Mouse (Mus musculus) hindbrain, embryonic 11.5 days (tissue): ENCODE measurements at regions not wholly inside any gene's neighbourhood (a gene's known extent, or its start where the extent isn't known, plus 50 kb on each side); places are given as distances from the start of the nearest gene placed in this dataset.
A peak's percentile ranks its signal among the peaks of the same experiment; 100 is the strongest.

ENCODE experiments used
- ATAC-seq: fragments of 200-750 bp; cut with Nextera tagmentation; 2 replicates; pipeline ENCODE4 v1.8.0; 2017; ENCODE audit warnings: mild to moderate bottlenecking, moderate TSS enrichment, moderate library complexity; ENCODE audit not compliant: low FRiP score
- DNase-seq: peaks from one replicate; pipeline ENCODE4 v3.0.0-alpha.2; 2015; ENCODE audit warnings: low spot score
- H3K27ac ChIP-seq: fragments of 300-500 bp; sonication (generic); 2 replicates; pipeline ENCODE4 v1.5.1; 2014; ENCODE audit warnings: mild to moderate bottlenecking, low read depth, low read length
- H3K27me3 ChIP-seq: fragments of 300-500 bp; sonication (generic); 2 replicates; pipeline ENCODE4 v1.6.1; 2014; ENCODE audit warnings: mild to moderate bottlenecking, low read length, moderate library complexity, mixed read lengths; ENCODE audit not compliant: control insufficient read depth, insufficient read depth
- H3K36me3 ChIP-seq: fragments of 300-500 bp; sonication (generic); 2 replicates; pipeline ENCODE4 v1.6.1; 2014; ENCODE audit warnings: mild to moderate bottlenecking, low read length, moderate library complexity, mixed read lengths; ENCODE audit not compliant: control insufficient read depth, insufficient read depth
- H3K4me1 ChIP-seq: fragments of 300-500 bp; sonication (generic); replicated peaks from 2 replicates; pipeline ENCODE4 v1.6.1; 2014; ENCODE audit warnings: low read length, mixed read lengths; ENCODE audit not compliant: control insufficient read depth, insufficient read depth
- H3K4me2 ChIP-seq: fragments of 300-500 bp; sonication (generic); replicated peaks from 2 replicates; pipeline ENCODE4 v1.6.1; 2014; ENCODE audit warnings: mild to moderate bottlenecking, low read depth, low read length
- H3K4me3 ChIP-seq: fragments of 300-500 bp; sonication (generic); 2 replicates; pipeline ENCODE4 v1.5.1; 2014; ENCODE audit warnings: low read depth, low read length
- H3K9ac ChIP-seq: fragments of 300-500 bp; sonication (generic); 2 replicates; pipeline ENCODE4 v1.6.1; 2014; ENCODE audit warnings: low read depth, low read length
- H3K9me3 ChIP-seq: fragments of 300-500 bp; sonication (generic); 2 replicates; pipeline ENCODE4 v1.6.1; 2016; ENCODE audit warnings: low read length; ENCODE audit not compliant: control insufficient read depth
- WGBS: fragments of 180-500 bp; shearing (Covaris S2); extraction: QIAGEN DNeasy Blood & Tissue Kit; methylation state at CpG from one replicate; pipeline ENCODE4 v1.1.7; 2014; 5-methylcytosine and 5-hydroxymethylcytosine counted together

DNA sequence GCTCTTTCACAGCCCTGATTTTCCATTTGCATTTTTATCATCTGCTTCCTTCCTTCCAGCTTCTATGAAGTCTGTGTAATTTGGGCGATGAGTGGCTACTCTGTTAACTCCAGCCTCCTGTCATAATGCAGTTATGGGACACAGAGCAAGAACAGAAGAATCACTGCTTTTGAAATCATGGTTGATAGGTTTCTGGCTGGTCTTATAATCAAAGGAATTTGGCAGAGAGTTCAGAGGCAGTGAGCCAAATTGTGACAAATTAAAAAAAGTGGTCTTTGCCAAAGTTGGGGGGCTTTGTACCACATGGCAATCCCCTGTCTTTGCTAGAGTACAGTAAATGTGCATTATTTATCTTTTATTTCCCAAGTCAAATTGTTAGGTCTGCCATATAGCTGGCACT lies 1292.6 kb downstream of the Rapgef2 start:
- ATAC-seq: no peak
- no peaks in the 10 kb centered on the region for H3K27me3 ChIP-seq
- no peak overlapping the region for H3K4me2 ChIP-seq
- no peaks in the 10 kb centered on the region for H3K9me3 ChIP-seq
- no peaks in the 10 kb centered on the region for H3K36me3 ChIP-seq
- H3K4me3 ChIP-seq: no peak overlapping the region
- WGBS: 88% methylated on average over 1 of the region's 1 CpGs
- no peak for DNase-seq
- no peaks in the 10 kb centered on the region for H3K4me1 ChIP-seq
- H3K27ac ChIP-seq: no peak overlapping the region
- H3K9ac ChIP-seq: no peak overlapping the region

DNA sequence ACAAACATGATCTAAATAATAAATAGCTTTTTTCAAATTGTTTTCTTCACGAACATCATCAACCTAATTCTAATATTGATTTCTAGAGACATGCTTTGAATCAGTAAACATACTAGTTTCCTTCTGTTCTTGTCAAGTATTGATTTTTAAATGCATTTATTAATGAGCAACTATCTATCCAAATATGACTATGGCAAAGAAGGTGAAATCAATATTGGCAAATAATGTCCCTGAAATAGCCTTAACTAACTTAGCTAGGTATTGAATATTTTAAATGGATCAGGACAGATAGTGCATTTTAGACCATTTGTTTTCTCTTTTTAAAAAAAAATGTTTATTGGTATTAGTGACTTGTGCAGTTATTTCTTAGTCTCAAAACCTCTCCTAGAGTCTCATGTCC lies 1341.5 kb downstream of the Rapgef2 start:
- no peak for DNase-seq
- Histone ChIP-seq H3K9me3 (no peaks in the 10 kb centered on the region), H3K4me2 (no peak overlapping the region), H3K4me3 (no peak overlapping the region), H3K9ac (no peak overlapping the region), H3K36me3 (no peaks in the 10 kb centered on the region), H3K4me1 (no peaks in the 10 kb centered on the region), H3K27ac (no peak overlapping the region), H3K27me3 (no peaks in the 10 kb centered on the region)
- no peak for ATAC-seq
- 82% methylated on average over 1 of the region's 1 CpGs for WGBS

DNA sequence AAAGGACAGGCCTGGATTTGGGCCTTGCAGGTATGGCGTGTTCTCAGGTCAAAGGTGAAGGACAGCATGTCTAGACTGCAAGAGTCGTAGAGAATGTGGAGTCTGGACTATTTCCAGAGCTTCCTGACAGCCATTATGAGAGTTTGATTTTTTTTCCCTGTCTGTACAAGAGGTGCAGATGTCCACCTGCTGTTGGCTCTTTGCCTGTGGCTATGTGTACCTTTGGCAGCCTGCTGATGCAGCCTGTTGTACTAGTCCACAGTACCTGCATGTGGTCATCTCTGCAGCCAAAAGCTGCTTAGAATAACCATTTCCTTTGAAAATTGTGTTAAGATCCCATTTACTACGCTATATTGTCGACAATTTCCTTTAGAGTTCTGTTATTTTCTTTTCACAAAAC lies 1389.1 kb downstream of the Rapgef2 start:
- H3K4me3 ChIP-seq: no peak overlapping the region
- H3K36me3 ChIP-seq: no peaks in the 10 kb centered on the region
- WGBS: 83% methylated on average over 4 of the region's 4 CpGs
- no peak overlapping the region for H3K9ac ChIP-seq
- ATAC-seq (no peak), DNase-seq (no peak)
- no peak overlapping the region for H3K4me2 ChIP-seq
- no peaks in the 10 kb centered on the region for H3K27me3 ChIP-seq
- no peaks in the 10 kb centered on the region for H3K4me1 ChIP-seq
- no peaks in the 10 kb centered on the region for H3K9me3 ChIP-seq
- no peak overlapping the region for H3K27ac ChIP-seq

DNA sequence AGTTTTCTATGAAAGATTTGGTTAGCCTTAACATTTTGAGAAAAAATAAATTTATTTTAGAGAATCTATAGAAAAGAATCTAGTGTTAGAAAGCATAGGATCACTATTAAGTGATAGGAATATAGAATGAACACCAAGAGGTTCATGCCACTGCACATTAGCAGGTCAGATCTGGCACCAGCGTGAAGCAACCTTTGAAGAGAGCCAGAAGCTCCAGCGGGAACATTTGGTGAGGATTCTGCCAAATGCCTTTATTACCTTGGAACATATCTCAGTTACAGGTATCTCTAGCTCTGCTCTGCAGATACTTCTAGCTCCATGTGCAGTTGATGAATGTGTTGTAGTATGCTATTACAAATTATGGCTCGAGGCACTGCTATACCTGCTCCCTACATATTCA lies 1398.7 kb downstream of the Rapgef2 start:
- 90% methylated on average over 3 of the region's 3 CpGs for WGBS
- Histone ChIP-seq H3K4me3 (no peak overlapping the region), H3K27ac (no peak overlapping the region), H3K4me1 (no peaks in the 10 kb centered on the region), H3K9me3 (no peaks in the 10 kb centered on the region), H3K27me3 (no peaks in the 10 kb centered on the region), H3K4me2 (no peak overlapping the region), H3K36me3 (no peaks in the 10 kb centered on the region), H3K9ac (no peak overlapping the region)
- DNase-seq (no peak), ATAC-seq (no peak)

DNA sequence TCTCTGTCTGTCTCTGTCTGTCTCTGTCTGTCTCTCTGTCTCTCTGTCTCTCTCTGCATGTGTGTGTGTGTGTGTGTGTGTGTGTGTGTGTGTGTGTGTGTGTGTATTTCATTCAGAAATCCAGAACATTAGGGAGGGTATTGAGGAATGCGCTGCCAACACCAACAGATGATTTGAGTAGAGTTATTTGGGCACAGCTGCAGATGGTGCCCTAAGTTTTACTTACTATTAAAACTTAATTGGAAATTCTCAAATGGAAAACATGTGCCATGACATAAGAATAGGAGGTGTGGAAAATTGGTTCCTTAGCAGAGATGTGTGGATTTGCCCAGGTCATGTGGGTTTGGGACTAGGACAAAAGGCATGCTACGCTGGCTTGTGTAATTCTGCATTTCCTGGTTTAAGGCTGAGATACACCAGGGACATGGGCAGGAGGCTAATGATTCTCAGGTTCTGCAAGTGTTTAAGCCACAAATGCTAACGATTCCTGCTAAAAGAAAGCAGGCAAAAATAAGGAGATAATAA lies 1437.5 kb downstream of the Rapgef2 start:
- no peaks in the 10 kb centered on the region for H3K27me3 ChIP-seq
- H3K36me3 ChIP-seq: no peaks in the 10 kb centered on the region
- no peaks in the 10 kb centered on the region for H3K4me1 ChIP-seq
- H3K27ac ChIP-seq: no peak overlapping the region
- no peak overlapping the region for H3K4me2 ChIP-seq
- WGBS: 85% methylated on average over 3 of the region's 3 CpGs
- no peak for ATAC-seq
- no peak overlapping the region for H3K9ac ChIP-seq
- no peaks in the 10 kb centered on the region for H3K9me3 ChIP-seq
- H3K4me3 ChIP-seq: no peak overlapping the region
- DNase-seq: no peak

DNA sequence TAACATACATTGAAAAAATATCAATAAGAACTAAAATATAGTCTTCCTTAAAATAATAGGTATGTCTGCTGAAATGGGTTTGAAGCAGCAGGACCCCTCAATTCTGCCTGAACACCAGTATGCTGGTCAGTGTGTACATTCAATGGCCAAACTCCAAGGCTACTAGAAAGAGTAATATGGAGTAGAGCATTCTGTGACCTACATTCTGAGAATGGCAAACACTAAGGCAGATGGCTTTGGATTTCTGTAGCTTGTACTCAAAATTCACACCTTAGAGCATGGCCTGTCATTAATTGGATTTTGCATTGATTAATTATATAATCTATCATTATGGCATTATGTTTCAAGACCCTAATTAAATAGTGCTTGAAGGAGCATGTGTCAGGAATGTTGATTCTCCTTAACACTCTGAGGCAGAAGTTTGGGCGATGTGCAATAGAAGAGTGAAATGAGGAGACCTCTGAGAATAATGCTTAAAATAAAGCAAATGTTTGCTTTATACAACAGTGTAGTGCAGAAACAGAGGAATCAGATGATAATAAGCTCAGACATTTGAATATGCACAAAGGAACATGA lies 1454.0 kb downstream of the Rapgef2 start:
- Histone ChIP-seq H3K27me3 (no peaks in the 10 kb centered on the region), H3K4me2 (no peak overlapping the region), H3K4me3 (no peak overlapping the region), H3K9ac (no peak overlapping the region), H3K4me1 (no peaks in the 10 kb centered on the region), H3K36me3 (no peaks in the 10 kb centered on the region), H3K9me3 (no peaks in the 10 kb centered on the region), H3K27ac (no peak overlapping the region)
- ATAC-seq (0 out of 2 replicates have a peak, but pooled peaks have one; percentile 38), DNase-seq (no peak)
- WGBS: 86% methylated on average over 1 of the region's 1 CpGs

DNA sequence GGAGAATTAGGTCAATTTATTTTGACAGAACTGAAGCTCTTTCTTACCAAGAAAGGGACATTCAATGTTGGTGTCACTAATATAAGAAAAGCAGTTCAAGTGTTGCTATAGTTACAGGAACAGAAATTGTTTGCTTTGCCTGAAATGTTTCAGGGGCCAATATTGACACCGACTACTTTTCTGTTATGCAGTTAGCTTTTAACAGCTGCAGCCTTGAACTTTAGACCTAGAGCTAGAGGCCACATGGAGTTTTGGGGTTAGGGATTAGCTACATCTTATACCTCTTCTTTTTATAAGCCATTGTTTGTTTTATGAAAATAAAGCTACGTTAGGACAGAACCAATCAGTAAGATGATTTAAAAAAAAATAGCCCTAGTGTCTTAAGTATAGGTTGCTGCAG lies 1454.6 kb downstream of the Rapgef2 start:
- Histone ChIP-seq H3K27ac (no peak overlapping the region), H3K27me3 (no peaks in the 10 kb centered on the region), H3K36me3 (no peaks in the 10 kb centered on the region), H3K9me3 (no peaks in the 10 kb centered on the region), H3K4me3 (no peak overlapping the region), H3K9ac (no peak overlapping the region), H3K4me2 (no peak overlapping the region), H3K4me1 (no peaks in the 10 kb centered on the region)
- ATAC-seq (no peak), DNase-seq (no peak)
- WGBS: 76% methylated on average over 2 of the region's 2 CpGs

DNA sequence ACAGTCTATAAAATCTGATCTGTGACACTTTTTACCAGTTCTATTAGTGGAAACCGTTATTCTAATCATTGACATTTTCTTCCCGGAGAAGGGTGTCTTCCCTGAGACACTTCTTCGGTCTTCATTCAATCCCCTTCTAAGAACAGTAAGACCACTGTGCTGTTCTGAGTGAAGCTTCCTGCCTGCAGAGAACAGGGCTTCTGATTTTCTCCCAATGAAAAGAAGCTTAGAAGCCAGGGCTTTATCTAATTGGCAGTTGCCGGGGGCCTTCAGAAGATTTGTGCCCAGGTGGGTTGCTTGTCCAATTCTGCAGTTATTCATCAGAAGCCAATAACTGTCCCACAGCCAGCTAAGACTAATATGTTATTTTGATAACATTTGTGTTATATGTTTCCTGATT lies 1455.1 kb downstream of the Rapgef2 start:
- no peak overlapping the region for H3K4me2 ChIP-seq
- no peaks in the 10 kb centered on the region for H3K27me3 ChIP-seq
- no peaks in the 10 kb centered on the region for H3K4me1 ChIP-seq
- no peak overlapping the region for H3K9ac ChIP-seq
- no peaks in the 10 kb centered on the region for H3K9me3 ChIP-seq
- no peak overlapping the region for H3K27ac ChIP-seq
- 83% methylated on average over 4 of the region's 4 CpGs for WGBS
- no peak for DNase-seq
- H3K36me3 ChIP-seq: no peaks in the 10 kb centered on the region
- no peak overlapping the region for H3K4me3 ChIP-seq
- ATAC-seq: no peak

DNA sequence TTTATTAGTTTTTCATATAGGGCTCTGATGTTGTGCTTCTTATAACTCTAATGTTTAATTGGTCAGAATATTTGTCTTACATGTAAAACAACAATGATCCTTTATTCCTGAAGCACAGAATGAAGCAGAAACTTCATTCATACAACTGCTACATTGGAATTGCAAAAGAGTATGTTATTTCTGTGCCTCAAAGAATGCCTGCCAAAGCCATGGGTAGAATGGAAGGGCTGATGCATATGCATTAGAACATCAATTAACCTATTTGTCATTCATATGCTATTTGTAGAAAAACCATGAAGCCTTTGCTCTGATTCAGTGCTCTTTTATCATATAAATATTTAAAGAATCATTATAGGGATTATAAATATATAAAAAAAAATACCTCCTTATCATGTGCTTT lies 1456.1 kb downstream of the Rapgef2 start:
- ATAC-seq: no peak

More for the DNA sequence above, 1456.1 kb downstream of the Rapgef2 start:
- no peak overlapping the region for H3K4me3 ChIP-seq
- no peak overlapping the region for H3K4me2 ChIP-seq
- H3K4me1 ChIP-seq: no peaks in the 10 kb centered on the region
- no peak overlapping the region for H3K27ac ChIP-seq
- H3K36me3 ChIP-seq: no peaks in the 10 kb centered on the region
- no peaks in the 10 kb centered on the region for H3K9me3 ChIP-seq
- no peaks in the 10 kb centered on the region for H3K27me3 ChIP-seq
- no peak overlapping the region for H3K9ac ChIP-seq
- no peak for DNase-seq
